Mouse (Mus musculus) layer of hippocampus, adult 9-11 months (tissue): ENCODE data around the gene Asrgl1.

Experiments
- DNase-seq: peaks from one replicate; pipeline ENCODE4 v3.0.0; 2022

Asrgl1 gene

GRCm38 (mm10) chr19:9069687-9070307, 65.6 kb downstream of the Asrgl1 start:
- peak; percentile 23 for DNase-seq

DNA sequence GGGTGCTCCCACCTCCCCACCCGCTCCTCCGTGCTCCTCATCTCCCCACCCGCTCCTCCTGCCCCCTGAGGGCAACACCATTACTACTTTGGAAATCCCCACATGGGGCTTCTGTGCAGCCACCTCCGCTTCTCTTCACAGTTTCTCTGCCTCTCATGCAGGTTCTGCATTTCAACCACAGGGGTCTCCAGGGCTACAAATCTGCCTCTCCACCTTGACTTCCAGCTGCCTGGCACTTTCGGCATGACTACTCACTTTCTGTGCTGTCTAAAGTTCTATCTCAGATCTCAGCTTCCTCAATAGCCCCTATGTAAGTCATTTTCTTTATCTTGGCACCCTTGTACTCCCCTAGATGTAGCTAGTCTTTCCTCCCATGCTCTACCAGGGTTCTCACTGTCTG, 68.1 kb downstream of the Asrgl1 start:
- DNase-seq = no peak

GRCm38 (mm10) chr19:9065621-9066561, 69.5 kb downstream of the Asrgl1 start:
- peak; percentile 51 for DNase-seq

DNA sequence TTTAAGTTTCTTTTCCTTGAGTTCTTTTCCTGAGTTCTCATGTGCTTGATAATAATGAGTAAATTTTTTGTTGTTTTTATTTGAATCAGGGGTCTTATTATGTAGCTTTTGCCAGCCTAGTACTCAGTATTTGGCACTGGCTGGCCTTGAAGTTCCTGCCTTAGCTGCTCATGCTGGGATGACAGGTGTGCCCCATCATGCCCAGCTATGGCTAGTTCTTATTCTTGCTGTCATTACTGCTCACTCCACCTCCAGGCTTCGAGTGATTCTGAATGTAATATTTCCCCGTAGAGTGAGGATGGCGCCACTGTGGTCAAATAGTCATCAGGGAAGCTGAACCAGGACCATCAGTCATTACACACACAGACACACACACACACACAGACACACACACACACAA, 71.6 kb downstream of the Asrgl1 start:
- no peak for DNase-seq

DNA sequence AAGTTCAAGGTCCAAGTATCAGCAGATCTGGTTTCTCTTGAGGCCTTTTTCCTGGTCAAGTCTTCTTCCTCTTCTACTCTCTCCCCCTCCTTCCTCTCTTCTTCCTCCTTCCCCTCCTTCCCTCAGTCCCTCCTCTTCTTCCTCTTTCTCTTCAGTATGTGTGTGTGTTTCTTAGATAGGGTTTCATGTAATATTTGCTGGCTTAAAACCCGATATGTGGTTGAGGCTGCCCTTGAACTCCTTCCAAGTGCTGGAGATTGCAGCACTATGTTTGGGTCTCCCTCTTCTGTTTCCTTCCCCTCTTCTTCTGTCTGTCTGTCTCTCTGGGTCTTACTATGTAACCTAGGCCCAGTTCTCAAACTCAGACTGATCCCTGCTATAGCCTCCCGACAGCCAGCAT, 72.6 kb downstream of the Asrgl1 start:
- no peak for DNase-seq

DNA sequence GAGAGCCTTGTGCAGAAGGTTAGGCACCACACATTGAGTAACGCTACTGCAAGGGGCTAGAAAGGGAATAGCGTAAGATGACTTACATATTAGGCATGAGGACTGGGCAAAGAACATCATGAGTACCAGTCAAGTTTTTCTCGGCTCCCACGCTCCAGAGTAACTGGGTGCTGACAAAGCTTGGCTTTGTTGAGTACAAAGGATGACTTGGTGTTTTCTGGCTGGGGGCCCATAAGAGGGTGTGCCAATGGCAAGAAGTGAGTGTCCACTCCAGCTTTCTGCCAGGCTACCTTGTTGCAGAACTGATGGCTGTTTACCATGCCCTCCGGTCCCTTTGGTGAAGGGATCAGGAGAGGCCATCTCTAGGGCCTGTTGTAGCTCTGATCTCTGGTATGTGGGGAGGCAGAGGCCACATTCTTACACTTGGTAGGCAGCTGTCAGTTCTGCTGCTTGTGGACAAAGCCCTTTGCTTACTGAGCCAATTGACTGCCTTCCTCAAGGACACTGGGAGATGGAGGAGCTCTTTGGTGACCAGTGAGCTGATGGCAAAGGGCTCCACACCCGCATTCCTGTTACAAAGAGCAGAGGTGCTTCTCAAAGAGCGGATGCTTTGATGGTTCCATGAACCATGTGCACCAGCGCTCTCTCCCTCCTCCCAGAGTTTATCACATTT, 74.1 kb downstream of the Asrgl1 start:
- DNase-seq = no peak

DNA sequence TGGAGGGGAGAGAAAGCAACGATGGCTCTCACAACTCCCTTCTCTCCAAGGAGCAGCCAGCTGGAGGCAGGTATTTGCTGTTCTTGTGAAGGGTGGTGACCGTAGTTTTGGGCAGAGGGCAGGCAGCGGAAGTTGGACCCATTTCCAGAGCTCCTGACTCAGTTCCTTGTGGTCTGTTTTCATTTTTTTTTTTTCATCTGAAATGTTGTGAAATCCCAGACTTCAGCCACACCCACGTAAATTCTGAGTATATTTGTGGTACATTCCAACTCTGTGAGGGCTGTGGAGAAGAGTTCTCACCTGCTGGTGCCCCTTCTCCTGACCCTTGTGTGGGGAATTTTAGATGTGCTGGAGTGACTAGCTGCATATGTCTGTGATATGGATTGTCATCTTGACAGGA, 75.3 kb downstream of the Asrgl1 start:
- DNase-seq = no peak
